Mouse (Mus musculus) heart, embryonic 16.5 days (tissue): ENCODE results near the gene Sncg. TPM values are rescaled to one million over a fixed set of nuclear protein-coding genes. Genes with fewer than 3 reads are reported as not detected.
"Not testable (repeated sequence)": the region's sequence is repeated elsewhere in the genome, so short reads cannot be mapped to it uniquely, and the experiment has no call there.

Experiments
- ATAC-seq: fragments of 200-750 bp; cut with Nextera tagmentation; replicated peaks from 2 replicates; pipeline ENCODE4 v1.8.0; 2017; ENCODE audit warnings: moderate number of reproducible peaks; ENCODE audit not compliant: insufficient read depth, low FRiP score; ENCODE audit errors: extremely low read depth
- H3K27ac ChIP-seq: fragments of 300-500 bp; sonication (generic); 2 replicates; pipeline ENCODE4 v1.5.1; 2014; ENCODE audit warnings: mild to moderate bottlenecking, low read length, control low read depth, moderate library complexity
- H3K27me3 ChIP-seq: fragments of 300-500 bp; sonication (generic); 2 replicates; pipeline ENCODE4 v1.6.1; 2014; ENCODE audit warnings: low read length, mixed read lengths; ENCODE audit not compliant: control insufficient read depth, insufficient read depth
- H3K36me3 ChIP-seq: fragments of 300-500 bp; sonication (generic); 2 replicates; pipeline ENCODE4 v1.6.1; 2014; ENCODE audit not compliant: control insufficient read depth, insufficient read depth
- H3K4me1 ChIP-seq: fragments of 300-500 bp; sonication (generic); 2 replicates; pipeline ENCODE4 v1.6.1; 2014; ENCODE audit warnings: low read length, mixed read lengths; ENCODE audit not compliant: control insufficient read depth, insufficient read depth
- H3K4me2 ChIP-seq: fragments of 300-500 bp; sonication (generic); 2 replicates; pipeline ENCODE4 v1.6.1; 2014; ENCODE audit warnings: low read depth, mild to moderate bottlenecking, control low read depth, low read length
- H3K4me3 ChIP-seq: fragments of 300-500 bp; sonication (generic); 2 replicates; pipeline ENCODE4 v1.5.1; 2014; ENCODE audit warnings: mild to moderate bottlenecking, control low read depth, low read length
- H3K9ac ChIP-seq: fragments of 300-500 bp; sonication (generic); 2 replicates; pipeline ENCODE4 v1.6.1; 2014; ENCODE audit warnings: low read length, control low read depth
- H3K9me3 ChIP-seq: fragments of 300-500 bp; sonication (generic); replicated peaks from 2 replicates; pipeline ENCODE4 v1.6.1; 2016; ENCODE audit warnings: low read length; ENCODE audit not compliant: control insufficient read depth
- WGBS: fragments of 180-500 bp; shearing (Covaris S2); extraction: QIAGEN DNeasy Blood & Tissue Kit; methylation state at CpG from one replicate; pipeline ENCODE4 v1.1.7; 2014; 5-methylcytosine and 5-hydroxymethylcytosine counted together
- polyA plus RNA-seq: library from polyadenylated mRNA; unstranded; fragments of >200 nt; fragmentation: Nextera tagmentation; extraction: Ambion mirVana; gene quantifications from 2 replicates; pipeline ENCODE4 v1.2.1, GENCODE M21; 2015

Gene Sncg
- polyA plus RNA-seq = 2.3 and 3.7 TPM in 2 replicates

DNA sequence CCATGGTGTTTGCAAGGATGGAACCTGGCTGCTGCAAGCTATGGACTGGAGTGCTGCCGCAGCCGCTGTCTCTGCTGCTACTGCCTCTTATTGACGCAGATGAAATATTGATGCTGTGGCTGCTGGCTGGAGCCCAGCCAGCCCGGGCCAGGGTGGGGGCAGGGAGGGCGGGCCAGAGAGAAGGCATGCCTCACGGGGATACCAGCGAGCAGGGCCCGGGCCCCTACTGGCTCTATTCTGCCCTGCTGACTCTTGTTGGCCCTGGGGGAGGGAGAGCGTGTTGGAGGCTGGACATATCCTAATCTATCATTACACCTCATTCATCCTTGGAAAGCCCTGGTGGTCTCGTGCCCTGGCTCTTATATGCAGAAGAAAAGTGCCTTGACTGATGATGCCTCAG lies at the start of gene Sncg:
Sncg (minus strand) TSS at position 213 of the 400 bp plus-strand sequence.
- 33% methylated on average over 10 of the region's 10 CpGs for WGBS
- no peak for ATAC-seq
- peak within 1 kb of the TSS; percentile 43 for H3K4me2 ChIP-seq
- H3K4me1 ChIP-seq = peaks cover 11% of the 10 kb centered on the region
- H3K9ac ChIP-seq = peak within 1 kb of the TSS; percentile 39; the same call in 1 of the 2 replicates
- H3K36me3 ChIP-seq = no peaks in the 10 kb centered on the region
- H3K27me3 ChIP-seq = no peaks in the 10 kb centered on the region
- no peaks in the 10 kb centered on the region for H3K9me3 ChIP-seq
- peak within 1 kb of the TSS; percentile 43 for H3K27ac ChIP-seq
- H3K4me3 ChIP-seq = peak within 1 kb of the TSS; percentile 46

DNA sequence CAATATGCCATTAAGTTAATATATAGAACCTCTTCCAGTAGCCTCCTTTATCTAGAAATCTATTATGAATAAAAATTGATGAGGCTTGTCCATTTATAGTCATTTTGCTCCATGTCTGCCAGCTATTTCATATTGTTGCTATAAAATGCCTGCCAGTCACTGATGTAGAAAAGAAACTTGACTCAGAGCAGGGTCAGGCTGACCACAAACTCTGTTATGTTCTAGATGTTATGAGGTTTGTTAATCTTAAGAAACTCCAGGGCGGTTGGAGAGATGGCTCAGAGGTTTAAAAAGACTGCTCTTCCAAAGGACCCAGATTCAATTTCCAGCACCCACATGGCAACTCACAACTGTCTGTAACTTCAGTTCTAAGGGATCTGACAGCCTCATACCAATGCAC lies 46.5 kb upstream of the Sncg start:
- WGBS = 93% methylated on average over 1 of the region's 1 CpGs
- Histone ChIP-seq H3K9ac (no peak overlapping the region), H3K27ac (no peak overlapping the region), H3K36me3 (peaks cover 44% of the 10 kb centered on the region), H3K27me3 (no peaks in the 10 kb centered on the region), H3K9me3 (no peaks in the 10 kb centered on the region), H3K4me3 (no peak overlapping the region), H3K4me1 (no peaks in the 10 kb centered on the region), H3K4me2 (no peak overlapping the region)
- ATAC-seq = no peak

DNA sequence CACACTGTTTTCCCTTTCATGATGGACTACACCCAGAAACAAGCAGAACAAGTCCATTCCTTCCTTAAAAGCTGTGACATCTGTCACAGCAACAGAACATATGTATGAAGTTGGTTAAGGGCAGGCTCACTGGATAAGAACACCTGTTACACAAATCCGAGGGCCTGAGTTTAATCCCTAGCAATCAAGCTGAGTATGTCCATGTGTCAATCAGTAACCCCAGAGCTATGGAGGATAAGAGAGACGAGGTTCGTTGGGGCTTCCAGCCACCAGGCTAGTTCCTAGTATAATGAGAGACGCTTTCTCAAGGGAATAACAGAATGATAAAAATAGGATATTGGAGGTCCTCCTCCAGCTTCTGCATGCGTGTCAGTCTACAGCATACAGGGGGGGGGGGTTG lies 42.9 kb upstream of the Sncg start:
- Histone ChIP-seq H3K9ac (no peak overlapping the region), H3K27ac (no peak overlapping the region), H3K4me2 (no peak overlapping the region), H3K9me3 (no peaks in the 10 kb centered on the region), H3K36me3 (peaks cover 47% of the 10 kb centered on the region), H3K4me3 (no peak overlapping the region), H3K4me1 (no peaks in the 10 kb centered on the region), H3K27me3 (no peaks in the 10 kb centered on the region)
- no peak for ATAC-seq
- WGBS = 78% methylated on average over 5 of the region's 5 CpGs

DNA sequence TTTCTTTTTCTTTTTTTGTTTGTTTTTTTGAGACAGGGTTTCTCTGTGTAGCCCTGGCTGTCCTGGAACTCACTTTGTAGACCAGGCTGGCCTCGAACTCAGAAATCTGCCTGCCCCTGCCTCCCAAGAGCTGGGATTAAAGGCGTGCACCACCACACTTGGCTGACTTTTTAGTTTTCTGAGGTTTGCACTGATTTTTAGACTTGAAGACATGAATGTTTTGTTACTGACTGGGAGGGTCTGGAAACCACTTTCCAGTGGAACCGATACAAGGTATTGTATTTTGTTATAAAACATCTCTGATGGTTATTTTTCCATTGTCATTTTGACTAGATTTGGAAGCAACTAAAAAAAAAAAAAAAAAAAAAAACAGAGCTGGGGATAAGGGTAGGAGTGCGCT lies 42.4 kb upstream of the Sncg start:
- WGBS = 91% methylated on average over 4 of the region's 4 CpGs
- not testable (repeated sequence) for H3K4me1 ChIP-seq, H3K4me3 ChIP-seq, H3K4me2 ChIP-seq, H3K27me3 ChIP-seq, H3K9ac ChIP-seq, ATAC-seq, H3K9me3 ChIP-seq, H3K27ac ChIP-seq
- peaks cover 45% of the 10 kb centered on the region for H3K36me3 ChIP-seq

DNA sequence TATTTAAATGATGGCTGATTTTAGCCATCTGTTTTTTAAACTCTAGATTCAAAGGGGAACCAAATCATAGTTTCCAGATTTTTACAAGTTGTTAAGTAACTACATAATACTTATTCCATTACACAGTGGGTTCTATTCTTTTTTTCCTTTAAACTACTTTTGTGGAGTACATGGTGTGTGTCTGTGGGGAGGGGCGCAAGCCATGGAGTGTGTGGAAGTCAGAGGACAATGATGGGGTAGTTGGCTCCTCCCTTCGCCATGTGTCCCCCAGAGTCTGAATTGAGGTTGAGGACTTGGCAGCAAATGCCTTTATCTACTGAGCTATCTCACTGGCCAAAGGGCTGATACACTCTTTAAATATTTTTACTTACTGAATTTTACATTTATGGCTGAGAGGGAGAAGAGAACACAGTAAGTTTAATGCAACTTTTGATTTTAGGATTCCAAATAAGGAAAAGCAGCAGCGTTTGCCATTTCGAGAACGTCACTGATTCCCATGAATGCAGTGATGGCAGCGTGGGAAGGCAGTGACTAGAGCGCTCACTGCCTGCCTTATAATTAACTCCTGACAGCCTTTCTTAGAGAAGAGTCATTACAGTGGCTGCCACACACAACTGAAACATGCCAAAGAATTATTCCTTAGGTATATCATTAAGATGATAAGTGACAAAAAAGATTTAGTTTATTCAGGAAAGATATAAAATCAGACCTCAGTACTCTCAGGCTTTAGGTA lies 37.7 kb upstream of the Sncg start:
- H3K27ac ChIP-seq = no peak overlapping the region
- 88% methylated on average over 7 of the region's 7 CpGs for WGBS
- no peak for ATAC-seq
- no peak overlapping the region for H3K4me3 ChIP-seq
- H3K9me3 ChIP-seq = no peaks in the 10 kb centered on the region
- peaks cover 43% of the 10 kb centered on the region for H3K36me3 ChIP-seq
- no peak overlapping the region for H3K9ac ChIP-seq
- H3K27me3 ChIP-seq = no peaks in the 10 kb centered on the region
- H3K4me2 ChIP-seq = no peak overlapping the region
- H3K4me1 ChIP-seq = no peaks in the 10 kb centered on the region

DNA sequence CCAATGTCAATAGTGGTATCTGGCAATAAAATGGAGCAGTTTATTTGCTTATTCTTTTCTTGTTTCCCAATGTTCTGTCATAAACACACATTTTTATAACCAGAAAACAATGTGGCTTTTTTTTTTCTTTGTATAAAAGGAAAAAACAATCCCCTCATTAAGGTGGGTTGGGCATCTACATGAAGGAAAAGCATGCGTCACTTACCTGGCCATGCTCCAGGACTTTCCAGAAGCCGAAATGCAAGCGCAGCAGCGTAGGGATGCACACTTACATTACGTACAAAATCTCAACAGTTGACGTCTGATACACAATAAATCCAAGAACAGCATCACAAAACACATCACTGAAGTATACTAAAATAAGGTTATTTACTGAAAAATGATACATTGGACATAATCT lies 36.1 kb upstream of the Sncg start:
- Histone ChIP-seq H3K27me3 (no peaks in the 10 kb centered on the region), H3K36me3 (peaks cover 46% of the 10 kb centered on the region), H3K9me3 (no peaks in the 10 kb centered on the region), H3K4me2 (no peak overlapping the region), H3K4me1 (no peaks in the 10 kb centered on the region), H3K9ac (no peak overlapping the region), H3K4me3 (no peak overlapping the region), H3K27ac (no peak overlapping the region)
- ATAC-seq = no peak
- 91% methylated on average over 6 of the region's 6 CpGs for WGBS

DNA sequence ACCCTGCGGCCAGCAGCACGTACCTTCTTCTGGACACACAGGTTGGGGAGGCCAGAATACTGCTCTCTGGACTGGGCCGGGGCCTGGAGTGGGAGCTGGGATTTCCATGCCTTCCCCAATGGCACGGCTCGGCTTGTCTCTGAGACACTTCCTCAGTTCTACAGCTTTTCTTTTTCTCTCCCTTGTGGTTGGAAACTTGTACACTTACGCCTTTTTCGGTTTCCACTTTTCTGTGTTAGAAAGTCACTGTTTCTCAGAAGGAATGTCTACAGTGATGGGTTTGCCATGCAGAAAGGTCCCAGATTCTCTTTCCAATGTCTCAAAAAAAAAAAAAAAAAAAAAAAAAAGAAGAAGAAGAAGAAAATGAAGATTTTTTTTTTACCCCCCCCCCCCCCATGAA lies 28.8 kb upstream of the Sncg start:
- Histone ChIP-seq H3K4me1 (peaks cover 11% of the 10 kb centered on the region), H3K27me3 (no peaks in the 10 kb centered on the region), H3K27ac (no peak overlapping the region), H3K4me3 (no peak overlapping the region), H3K9ac (no peak overlapping the region), H3K4me2 (no peak overlapping the region), H3K9me3 (no peaks in the 10 kb centered on the region), H3K36me3 (peaks cover 36% of the 10 kb centered on the region)
- 94% methylated on average over 7 of the region's 7 CpGs for WGBS
- no peak for ATAC-seq

DNA sequence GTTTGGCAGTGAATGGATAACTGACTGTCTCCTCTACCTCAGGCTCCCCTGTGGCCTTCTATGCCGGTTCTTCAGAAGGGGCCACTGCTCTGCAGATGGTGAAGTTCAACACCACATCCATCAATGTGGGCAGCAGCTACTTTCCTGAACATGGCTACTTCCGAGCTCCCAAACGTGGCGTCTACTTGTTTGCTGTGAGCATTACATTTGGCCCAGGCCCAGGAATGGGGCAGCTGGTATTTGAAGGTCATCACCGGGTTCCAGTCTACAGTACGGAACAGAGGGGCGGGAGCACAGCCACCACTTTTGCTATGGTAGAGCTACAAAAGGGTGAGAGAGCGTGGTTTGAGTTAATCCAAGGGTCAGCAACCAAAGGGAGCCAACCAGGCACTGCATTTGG lies 28.3 kb upstream of the Sncg start:
- no peaks in the 10 kb centered on the region for H3K9me3 ChIP-seq
- no peak overlapping the region; the same call in 1 of the 2 replicates for H3K27ac ChIP-seq
- no peak overlapping the region for H3K9ac ChIP-seq
- peaks cover 33% of the 10 kb centered on the region for H3K36me3 ChIP-seq
- H3K4me1 ChIP-seq = peaks cover 11% of the 10 kb centered on the region
- H3K27me3 ChIP-seq = no peaks in the 10 kb centered on the region
- WGBS = 52% methylated on average over 8 of the region's 8 CpGs
- H3K4me2 ChIP-seq = no peak overlapping the region
- no peak overlapping the region for H3K4me3 ChIP-seq
- 0 out of 2 replicates have a peak, but pooled peaks have one; percentile 39 for ATAC-seq

DNA sequence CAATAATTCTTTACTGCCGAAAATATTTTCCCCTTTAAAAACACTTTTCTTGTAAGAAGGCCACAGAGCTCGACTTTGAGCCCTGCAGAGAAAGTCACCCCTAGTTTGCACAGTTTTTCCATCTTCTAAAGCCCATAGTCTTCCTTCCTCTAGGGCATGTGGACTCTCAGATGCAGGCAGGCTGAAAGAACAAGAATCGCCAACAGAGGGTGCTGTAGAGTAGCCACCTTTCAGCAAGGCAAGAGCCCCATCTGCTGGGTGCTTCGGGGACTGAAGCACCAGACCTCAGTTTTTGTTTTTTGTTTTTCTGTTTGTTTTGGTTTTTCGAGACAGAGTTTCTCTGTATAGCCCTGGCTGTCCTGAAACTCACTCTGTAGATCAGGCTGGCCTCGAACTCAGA lies 26.5 kb upstream of the Sncg start:
- Histone ChIP-seq H3K4me1 (peaks cover 11% of the 10 kb centered on the region), H3K4me2 (no peak overlapping the region), H3K9me3 (no peaks in the 10 kb centered on the region), H3K27ac (no peak overlapping the region), H3K4me3 (no peak overlapping the region), H3K36me3 (peaks cover 19% of the 10 kb centered on the region), H3K27me3 (no peaks in the 10 kb centered on the region), H3K9ac (no peak overlapping the region)
- ATAC-seq = no peak
- 56% methylated on average over 6 of the region's 6 CpGs for WGBS
